Mouse (Mus musculus) megakaryocyte, embryonic 14.5 days (primary cell): Measurements from ENCODE around the gene Plcb4.
"Not testable (repeated sequence)": the region's sequence is repeated elsewhere in the genome, so short reads cannot be mapped to it uniquely, and the experiment has no call there.

Experiments used
- FLI1 ChIP-seq: IDR thresholded peaks from 2 replicates; pipeline ENCODE4 v1.6.1; 2012; ENCODE audit warnings: low read length, inconsistent platforms, mixed read lengths
- GATA1 ChIP-seq: IDR thresholded peaks from 3 replicates; pipeline ENCODE4 v1.6.1; 2012; ENCODE audit warnings: mixed read lengths, low read length, inconsistent platforms, borderline replicate concordance

DNA sequence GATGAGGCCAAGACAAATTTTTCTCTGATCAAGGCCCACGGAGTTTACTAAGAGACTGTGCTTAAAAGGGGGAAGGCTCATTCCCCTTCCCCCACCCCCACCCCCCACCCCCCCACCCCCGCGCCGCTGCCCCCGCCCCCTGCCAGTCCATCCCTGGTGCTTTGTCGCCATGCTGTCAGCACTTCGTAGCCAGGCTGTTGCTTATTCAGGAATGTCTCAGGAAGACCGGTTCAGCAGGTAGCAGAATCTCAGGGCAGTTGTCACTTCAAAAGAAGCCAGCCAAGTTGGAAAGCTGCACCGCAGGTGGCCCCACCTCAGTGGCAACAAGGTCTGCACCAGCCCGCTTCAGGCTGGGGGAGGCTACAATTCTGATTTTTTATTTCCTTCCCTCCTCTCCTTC, 331.9 kb downstream of the Plcb4 start:
- TF ChIP-seq FLI1, GATA1: not testable (repeated sequence)
